Mouse (Mus musculus) embryonic fibroblast, embryonic 13.5 days (primary cell): Measurements from ENCODE around the gene Ptges2. TPM values are rescaled to one million over a fixed set of nuclear protein-coding genes. Genes with fewer than 3 reads are reported as not detected.

Experiments
- H3K27ac ChIP-seq: 2 replicates; pipeline ENCODE4 v1.5.1; 2012; ENCODE audit warnings: low read length, control low read depth, inconsistent platforms; ENCODE audit not compliant: insufficient read depth
- H3K4me1 ChIP-seq: 2 replicates; pipeline ENCODE4 v1.6.1; 2011; ENCODE audit warnings: low read length; ENCODE audit not compliant: control insufficient read depth, insufficient read depth
- H3K4me3 ChIP-seq: 2 replicates; pipeline ENCODE4 v1.5.1; 2011; ENCODE audit warnings: mild to moderate bottlenecking, control low read depth, low read length; ENCODE audit not compliant: insufficient read depth
- CTCF ChIP-seq: IDR thresholded peaks from 2 replicates; pipeline ENCODE4 v1.5.1; 2011; ENCODE audit warnings: mild to moderate bottlenecking, control low read depth, low read length, moderate library complexity, borderline replicate concordance; ENCODE audit not compliant: insufficient read depth
- POLR2A ChIP-seq: IDR thresholded peaks from 2 replicates; pipeline ENCODE4 v1.6.1; 2011; ENCODE audit warnings: low read depth, mild to moderate bottlenecking, control low read depth, low read length, moderate library complexity
- polyA plus RNA-seq: library from polyadenylated mRNA; stranded (reverse); fragments of >200 nt; gene quantifications from 2 replicates; pipeline ENCODE4 v1.2.4, GENCODE M21; 2011; ENCODE audit warnings: low read depth; ENCODE audit not compliant: missing spikeins, insufficient read length

Gene Ptges2
- polyA plus RNA-seq: 14.3 and 18.0 TPM in 2 replicates

- Histone ChIP-seq H3K4me3 (peak within 1 kb of the TSS; percentile 86), H3K4me1 (peaks cover 7% of the 10 kb centered on the region), H3K27ac (peak within 1 kb of the TSS; percentile 86)
- TF ChIP-seq CTCF (no peak), POLR2A (peak; percentile 89)
Measured at GRCm38 (mm10) chr2:32395484-32395945, at the start of gene Ptges2. Ptges2 (plus strand) TSS chr2:32395896.

- TF ChIP-seq CTCF: no peak
- TF ChIP-seq POLR2A: no peak
- Histone ChIP-seq H3K4me1 (peaks cover 15% of the 10 kb centered on the region), H3K27ac (no peak overlapping the region), H3K4me3 (no peak overlapping the region)
Measured at GRCm38 (mm10) chr2:32347019-32347418, 48.7 kb upstream of the Ptges2 start.

- Histone ChIP-seq H3K4me3 (no peak overlapping the region), H3K4me1 (peaks cover 9% of the 10 kb centered on the region; the same call in 1 of the 2 replicates), H3K27ac (no peak overlapping the region)
- no peak for TF ChIP-seq CTCF
- TF ChIP-seq POLR2A: no peak
Measured at GRCm38 (mm10) chr2:32348311-32348710, 47.4 kb upstream of the Ptges2 start.

- TF ChIP-seq CTCF: no peak
- no peak for TF ChIP-seq POLR2A
Measured at GRCm38 (mm10) chr2:32349625-32350255, 46.0 kb upstream of the Ptges2 start.

GRCm38 (mm10) chr2:32350471-32351051 lies 45.1 kb upstream of the Ptges2 start:
- H3K27ac ChIP-seq: no peak overlapping the region
- H3K4me1 ChIP-seq: peaks cover 5% of the 10 kb centered on the region; the same call in 1 of the 2 replicates
- no peak overlapping the region for H3K4me3 ChIP-seq
- no peak for TF ChIP-seq POLR2A
- no peak for TF ChIP-seq CTCF

More at GRCm38 (mm10) chr2:32349625-32350255, 46.0 kb upstream of the Ptges2 start:
- Histone ChIP-seq H3K4me1 (peaks cover 5% of the 10 kb centered on the region; the same call in 1 of the 2 replicates), H3K4me3 (no peak overlapping the region), H3K27ac (no peak overlapping the region)

- TF ChIP-seq POLR2A (no peak), CTCF (no peak)
- Histone ChIP-seq H3K4me3 (peak overlapping the region; percentile 58; the same call in 1 of the 2 replicates), H3K4me1 (peaks cover 5% of the 10 kb centered on the region; the same call in 1 of the 2 replicates), H3K27ac (no peak overlapping the region)
Measured at GRCm38 (mm10) chr2:32351471-32351961, 44.2 kb upstream of the Ptges2 start.

GRCm38 (mm10) chr2:32352151-32353006 lies 43.3 kb upstream of the Ptges2 start, which contains the start of gene Ciz1:
Ciz1 (plus strand) TSS chr2:32352327.
- H3K4me1 ChIP-seq: peaks cover 5% of the 10 kb centered on the region; the same call in 1 of the 2 replicates
- no peak within 1 kb of the TSS; the same call in 1 of the 2 replicates for H3K27ac ChIP-seq
- TF ChIP-seq CTCF (no peak), POLR2A (no peak; the same call in 1 of the 2 replicates)
- H3K4me3 ChIP-seq: peak within 1 kb of the TSS; percentile 58

- peak; percentile 83 for TF ChIP-seq CTCF
- no peak; the same call in 1 of the 2 replicates for TF ChIP-seq POLR2A
- Histone ChIP-seq H3K4me1 (peaks cover 5% of the 10 kb centered on the region; the same call in 1 of the 2 replicates), H3K27ac (no peak within 1 kb of the TSS; the same call in 1 of the 2 replicates), H3K4me3 (peak within 1 kb of the TSS; percentile 58)
Measured at GRCm38 (mm10) chr2:32353007-32353542, 42.6 kb upstream of the Ptges2 start, which contains the start of gene Dnm1. Dnm1 (minus strand) TSS chr2:32353338.

GRCm38 (mm10) chr2:32353836-32354235 lies 41.9 kb upstream of the Ptges2 start:
- no peak overlapping the region for H3K4me3 ChIP-seq
- TF ChIP-seq CTCF (no peak), POLR2A (no peak)
- no peak overlapping the region for H3K27ac ChIP-seq
- H3K4me1 ChIP-seq: peaks cover 5% of the 10 kb centered on the region; the same call in 1 of the 2 replicates
